In the genomic region with DNA sequence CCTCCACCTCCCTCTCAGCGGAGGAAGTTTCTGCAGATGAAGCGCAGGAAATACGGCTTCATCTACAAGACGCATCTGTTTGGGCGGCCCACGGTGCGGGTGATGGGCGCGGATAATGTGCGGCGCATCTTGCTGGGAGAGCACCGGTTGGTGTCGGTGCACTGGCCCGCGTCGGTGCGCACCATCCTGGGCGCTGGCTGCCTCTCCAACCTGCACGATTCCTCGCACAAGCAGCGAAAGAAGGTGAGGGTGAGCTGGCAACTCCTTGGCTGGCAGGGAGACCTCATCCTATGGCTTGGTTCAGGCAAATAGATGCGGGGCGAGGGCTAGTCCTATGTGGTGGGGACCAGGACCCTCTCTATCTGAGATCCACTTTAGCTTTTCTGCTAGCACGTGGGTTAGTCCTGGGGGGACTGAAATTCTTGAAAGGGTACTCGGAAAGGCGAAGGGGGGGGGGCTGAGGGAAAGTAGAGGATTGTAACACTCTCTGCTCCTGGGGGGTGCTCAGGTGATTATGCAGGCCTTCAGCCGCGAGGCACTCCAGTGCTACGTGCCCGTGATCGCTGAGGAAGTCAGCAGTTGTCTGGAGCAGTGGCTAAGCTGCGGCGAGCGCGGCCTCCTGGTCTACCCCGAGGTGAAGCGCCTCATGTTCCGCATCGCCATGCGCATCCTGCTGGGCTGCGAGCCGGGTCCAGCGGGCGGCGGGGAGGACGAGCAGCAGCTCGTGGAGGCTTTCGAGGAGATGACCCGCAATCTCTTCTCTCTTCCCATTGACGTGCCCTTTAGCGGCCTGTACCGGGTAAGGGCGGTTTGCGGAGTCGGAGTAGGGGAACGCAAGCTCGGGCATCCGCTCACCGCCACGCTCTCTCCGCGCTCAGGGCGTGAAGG, we compare ENCODE assay signal across 8 mouse cellular contexts. TPM values are rescaled to one million over a fixed set of nuclear protein-coding genes. Genes with fewer than 3 reads are reported as not detected.
DNase-seq lines count a peak whose midpoint lies in the region; ATAC-seq and TF ChIP-seq lines count a peak whose summit lies in the region.

No protein-coding gene starts in this region.

- H3K4me2 ChIP-seq in heart, embryonic 15.5 days = peak overlapping the region; percentile 82
- H3K4me2 ChIP-seq in hindbrain, postnatal 0 days (ENCODE audit: low read depth, low read length) = peak overlapping the region; percentile 55
- peak overlapping the region; percentile 66 for H3K4me2 ChIP-seq in midbrain, embryonic 16.5 days (ENCODE audit: low read length)

- peaks cover 100% of the 10 kb centered on the region for H3K27me3 ChIP-seq in heart, embryonic 15.5 days
- peaks cover 94% of the 10 kb centered on the region for H3K27me3 ChIP-seq in hindbrain, postnatal 0 days (ENCODE audit: insufficient read depth, low read length)
- H3K27me3 ChIP-seq in midbrain, embryonic 16.5 days (ENCODE audit: control insufficient read depth, insufficient read depth, low read depth, low read length) = peaks cover 87% of the 10 kb centered on the region

- H3K9me3 ChIP-seq in heart, embryonic 15.5 days (replicated peaks) = no peaks in the 10 kb centered on the region
- no peaks in the 10 kb centered on the region for H3K9me3 ChIP-seq in hindbrain, postnatal 0 days (ENCODE audit: low read length)
- H3K9me3 ChIP-seq in midbrain, embryonic 16.5 days (replicated peaks; ENCODE audit: control insufficient read depth, low read length, poor library complexity, severe bottlenecking) = no peaks in the 10 kb centered on the region

- no peak for DNase-seq in heart, postnatal 4 days
- DNase-seq in embryo, embryonic 10 days (ENCODE audit: low spot score) = peak; percentile 66
- no peak for DNase-seq in hindbrain, postnatal 0 days (ENCODE audit: low spot score)
- no peak for DNase-seq in thymus, adult 18-20 months
- DNase-seq in T-cell, adult 2 months (ENCODE audit: low spot score) = no peak

- no peak overlapping the region for H3K9ac ChIP-seq in heart, embryonic 15.5 days
- no peak overlapping the region for H3K9ac ChIP-seq in hindbrain, postnatal 0 days (replicated peaks; ENCODE audit: low read length)
- no peak overlapping the region for H3K9ac ChIP-seq in midbrain, embryonic 16.5 days (ENCODE audit: low read depth, low read length)

- no peak for ATAC-seq in heart, embryonic 15.5 days (replicated peaks; ENCODE audit: insufficient number of reproducible peaks, insufficient read depth, low FRiP score, low read depth)
- ATAC-seq in hindbrain, postnatal 0 days = no peak
- peak; percentile 44 for ATAC-seq in midbrain, embryonic 16.5 days
- ATAC-seq in erythroblast, adult 5-6 weeks (replicated peaks; ENCODE audit: low FRiP score, poor library complexity, severe bottlenecking) = no peak

- WGBS in heart, embryonic 15.5 days = under 1% methylated on average over 63 of the region's 63 CpGs
- under 1% methylated on average over 63 of the region's 63 CpGs for WGBS in hindbrain, postnatal 0 days
- WGBS in midbrain, embryonic 16.5 days = under 1% methylated on average over 63 of the region's 63 CpGs

- H3K27ac ChIP-seq in heart, embryonic 15.5 days = no peak overlapping the region
- H3K27ac ChIP-seq in hindbrain, postnatal 0 days = no peak overlapping the region
- no peak overlapping the region for H3K27ac ChIP-seq in midbrain, embryonic 16.5 days (ENCODE audit: low read length)

- peaks cover 34% of the 10 kb centered on the region for H3K4me1 ChIP-seq in heart, embryonic 15.5 days (replicated peaks)
- H3K4me1 ChIP-seq in hindbrain, postnatal 0 days (ENCODE audit: insufficient read depth, low read length) = 0 out of 2 replicates have a peak, but pooled peaks cover 4% of the 10 kb centered on the region
- peaks cover 22% of the 10 kb centered on the region for H3K4me1 ChIP-seq in midbrain, embryonic 16.5 days (ENCODE audit: control insufficient read depth, insufficient read depth, low read length)

- H3K36me3 ChIP-seq in heart, embryonic 15.5 days = no peaks in the 10 kb centered on the region
- H3K36me3 ChIP-seq in hindbrain, postnatal 0 days (ENCODE audit: insufficient read depth, low read length) = no peaks in the 10 kb centered on the region
- no peaks in the 10 kb centered on the region for H3K36me3 ChIP-seq in midbrain, embryonic 16.5 days (ENCODE audit: control insufficient read depth, insufficient read depth, low read length)

- H3K4me3 ChIP-seq in heart, embryonic 15.5 days = peak overlapping the region; percentile 50
- H3K4me3 ChIP-seq in hindbrain, postnatal 0 days (ENCODE audit: low read length) = peak overlapping the region; percentile 31
- H3K4me3 ChIP-seq in midbrain, embryonic 16.5 days (ENCODE audit: low read depth, low read length) = peak overlapping the region; percentile 34

- TF ChIP-seq CTCF in hindbrain, postnatal 0 days (IDR thresholded peaks at IDR 0.05; ENCODE audit: low read depth) = no peak

RNA-seq across cellular contexts. Expression of a gene that starts 0.9 kb away (rescaled TPM):
- 1.7 and 2.1 TPM in 2 replicates for polyA plus RNA-seq in heart, embryonic 15.5 days (2015; fragmentation: Nextera tagmentation; extraction: Ambion mirVana)
- under 1 TPM; 0.38 to 0.88 TPM for total RNA-seq in heart, postnatal 4 days (2021)
- 0.11 TPM in 1 of 2 replicates, not detected in the other for total RNA-seq in hindbrain, postnatal 0 days (2014; rRNA removed)
- polyA plus RNA-seq in hindbrain, postnatal 0 days (2015; fragmentation: Nextera tagmentation; extraction: Ambion mirVana) = not detected in 2 replicates
- 0.16 TPM in 1 of 2 replicates, not detected in the other for polyA plus RNA-seq in midbrain, embryonic 16.5 days (2015; fragmentation: Nextera tagmentation; extraction: Ambion mirVana)
- total RNA-seq in erythroblast, adult 5-6 weeks (2015; ENCODE audit: low replicate concordance) = not detected in 2 replicates
- total RNA-seq in erythroblast, adult 5-6 weeks (2017; ENCODE audit: low replicate concordance) = not detected in 2 replicates

RNA-seq across cellular contexts. Expression of a gene that starts 13.1 kb away (rescaled TPM):
- polyA plus RNA-seq in heart, embryonic 15.5 days (2015; fragmentation: Nextera tagmentation; extraction: Ambion mirVana) = not detected in 2 replicates
- not detected for total RNA-seq in heart, postnatal 4 days (2021)
- total RNA-seq in hindbrain, postnatal 0 days (2014; rRNA removed) = not detected in 2 replicates
- polyA plus RNA-seq in hindbrain, postnatal 0 days (2015; fragmentation: Nextera tagmentation; extraction: Ambion mirVana) = not detected in 2 replicates
- polyA plus RNA-seq in midbrain, embryonic 16.5 days (2015; fragmentation: Nextera tagmentation; extraction: Ambion mirVana) = not detected in 2 replicates
- total RNA-seq in erythroblast, adult 5-6 weeks (2015; ENCODE audit: low replicate concordance) = not detected in 2 replicates
- not detected in 2 replicates for total RNA-seq in erythroblast, adult 5-6 weeks (2017; ENCODE audit: low replicate concordance)
